Mouse (Mus musculus): ENCODE results near the gene Capns1.
"Not testable (repeated sequence)": the region's sequence is repeated elsewhere in the genome, so short reads cannot be mapped to it uniquely, and the experiment has no call there.

GRCm38 (mm10) chr7:30183189-30183588, 15.4 kb downstream of the Capns1 start:
- not testable (repeated sequence) for TF ChIP-seq ZC3H11A (IDR thresholded peaks at IDR 0.05; ENCODE audit: borderline replicate concordance, low read depth, low read length); HCFC1 (IDR thresholded peaks at IDR 0.05; ENCODE audit: borderline replicate concordance, insufficient read depth, low read length)
- peak; percentile 78 for TF ChIP-seq ZNF384 (IDR thresholded peaks at IDR 0.05; ENCODE audit: low read depth, low read length)

Data from ES-E14 (cell line).